Mouse (Mus musculus): ENCODE measurements around the gene Trf. TPM values are rescaled to one million over a fixed set of nuclear protein-coding genes. Genes with fewer than 3 reads are reported as not detected.
A peak's percentile ranks its signal among the peaks of the same experiment; 100 is the strongest.

Trf gene
- polyA plus RNA-seq, 2 experiments = 2,444 to 4,971 TPM

DNA sequence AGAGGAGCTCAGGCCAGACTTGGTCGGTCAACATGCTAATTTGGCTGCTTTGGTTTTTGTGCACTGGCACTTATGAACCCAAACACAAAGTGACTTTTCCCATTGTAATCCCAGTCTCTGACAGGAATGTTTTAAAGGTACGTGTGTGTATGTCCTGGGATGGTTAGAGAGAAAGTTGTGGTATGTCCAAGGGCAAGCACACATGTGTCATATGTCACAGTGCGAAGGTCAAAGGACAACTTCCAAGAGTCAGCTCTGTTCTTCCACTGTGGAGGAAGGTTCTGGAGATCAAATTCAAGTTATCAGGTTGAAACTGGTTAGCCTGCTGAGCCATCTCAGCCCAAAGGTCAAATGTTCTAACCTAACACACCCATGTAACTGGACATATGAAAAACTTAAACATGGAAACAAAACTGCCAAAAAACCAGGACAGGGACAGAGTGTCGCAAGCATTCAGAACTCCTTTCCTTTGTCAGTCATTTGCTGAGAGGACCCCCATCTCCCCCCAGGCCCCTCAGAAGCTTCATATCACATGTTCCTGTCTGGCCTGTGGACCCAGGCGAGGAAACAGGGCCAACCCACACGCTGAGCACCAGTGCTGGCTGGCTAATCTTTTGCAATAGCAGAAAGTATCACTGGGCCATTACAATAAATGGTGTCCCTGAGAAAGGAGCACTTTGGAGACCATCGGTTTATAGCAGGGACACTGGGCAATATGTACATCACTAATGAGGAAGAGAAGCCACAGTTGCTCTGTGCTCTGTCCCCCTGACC is 2.2 kb upstream of the Trf start:
- TF ChIP-seq EP300 (IDR thresholded peaks at IDR 0.05; ENCODE audit: low read depth) = no peak
- TF ChIP-seq CTCF (IDR thresholded peaks at IDR 0.05; ENCODE audit: low read depth) = no peak
- Histone ChIP-seq H3K27me3 (ENCODE audit: control insufficient read depth, insufficient read depth, low read length) (no peaks in the 10 kb centered on the region), H3K9me3 (ENCODE audit: control insufficient read depth, low read length) (no peaks in the 10 kb centered on the region), H3K4me3 (ENCODE audit: insufficient read depth in 1 of 2, low read depth in 2 of 2, low read length in 2 of 2) (no peak overlapping the region), H3K4me1 (replicated peaks; ENCODE audit: control insufficient read depth in 2 of 2, insufficient read depth in 2 of 2, low read length in 1 of 2) (peaks cover 0 to 28% of the 10 kb centered on the region in 2 experiments; a peak in 2 of 4 replicates), H3K36me3 (replicated peaks; ENCODE audit: control insufficient read depth, insufficient read depth, low read depth) (no peaks in the 10 kb centered on the region), H3K4me2 (ENCODE audit: low read depth) (no peak overlapping the region), H3K27ac (no peak overlapping the region), H3K9ac (replicated peaks) (no peak overlapping the region)
- DNase-seq (ENCODE audit: low read depth in 3 of 3, low spot score in 3 of 3) = no peak
- no peak for ATAC-seq (ENCODE audit: insufficient read depth)
- 65% methylated on average over 7 of the region's 7 CpGs for WGBS (ENCODE audit: insufficient replicate concordance)

DNA sequence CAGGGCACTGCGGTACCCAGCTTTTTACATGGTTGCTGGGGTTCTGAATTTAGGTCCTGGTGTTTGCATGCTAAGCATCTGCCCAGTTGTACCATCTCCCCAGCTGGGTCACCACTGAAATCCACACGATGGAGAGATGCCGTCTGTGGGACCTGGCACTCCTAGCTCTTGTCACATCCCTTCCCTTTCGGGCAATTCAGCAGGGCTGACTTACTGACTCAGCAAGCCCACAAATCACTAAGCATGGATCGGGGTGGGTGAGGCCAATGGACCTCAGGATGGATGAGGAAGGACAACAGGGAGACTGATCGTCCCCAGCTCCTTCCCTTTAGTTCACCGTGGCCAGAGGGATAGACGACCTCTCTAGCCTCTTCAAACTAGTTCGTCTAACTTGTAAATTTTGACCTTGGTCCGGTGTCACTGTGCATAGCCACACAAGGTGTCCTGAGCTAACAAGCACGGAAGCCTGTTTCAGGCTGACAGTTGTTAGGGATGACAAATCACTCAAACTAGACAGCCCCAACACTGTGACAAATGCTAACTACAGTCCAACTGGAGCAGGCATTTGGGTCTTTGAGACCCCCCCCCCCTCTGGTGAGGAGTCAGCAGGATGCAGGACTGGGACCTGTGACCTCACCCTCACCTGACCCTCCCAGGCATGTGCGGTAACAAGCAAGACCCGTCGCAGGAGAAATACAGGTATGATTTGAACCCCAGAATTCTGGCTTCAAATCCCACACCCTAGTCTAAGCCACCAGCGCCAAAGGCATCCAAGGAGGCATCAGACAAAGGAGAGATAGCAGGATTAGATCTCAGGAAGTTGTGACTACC is 992 bp downstream of the Trf start:
- H3K4me3 ChIP-seq (ENCODE audit: insufficient read depth in 1 of 2, low read depth in 2 of 2, low read length in 2 of 2) = peak overlapping the region; percentile 39 to 59
- no peaks in the 10 kb centered on the region; the same call in 1 of the 2 replicates for H3K36me3 ChIP-seq (replicated peaks; ENCODE audit: control insufficient read depth, insufficient read depth, low read depth)
- no peaks in the 10 kb centered on the region for H3K27me3 ChIP-seq (ENCODE audit: control insufficient read depth, insufficient read depth, low read length)
- H3K27ac ChIP-seq = no peak overlapping the region; the same call in 1 of the 2 replicates
- peak overlapping the region; percentile 33 for H3K4me2 ChIP-seq (ENCODE audit: low read depth)
- H3K9me3 ChIP-seq (ENCODE audit: control insufficient read depth, low read length) = no peaks in the 10 kb centered on the region
- TF ChIP-seq EP300 (IDR thresholded peaks at IDR 0.05; ENCODE audit: low read depth) = no peak
- no peak for TF ChIP-seq CTCF (IDR thresholded peaks at IDR 0.05; ENCODE audit: low read depth)
- ATAC-seq (ENCODE audit: insufficient read depth) (no peak), DNase-seq (ENCODE audit: low read depth in 3 of 3, low spot score in 3 of 3) (no peak)
- 57% methylated on average over 15 of the region's 15 CpGs for WGBS (ENCODE audit: insufficient replicate concordance)
- H3K9ac ChIP-seq (replicated peaks) = peak overlapping the region; percentile 31
- H3K4me1 ChIP-seq (replicated peaks; ENCODE audit: control insufficient read depth in 2 of 2, insufficient read depth in 2 of 2, low read length in 1 of 2) = peaks cover 0 to 22% of the 10 kb centered on the region in 2 experiments; a peak in 2 of 4 replicates

- peak overlapping the region; percentile 39 to 59 for H3K4me3 ChIP-seq (ENCODE audit: insufficient read depth in 1 of 2, low read depth in 2 of 2, low read length in 2 of 2)
These were observed 1.8 kb downstream of the Trf start for GRCm38 (mm10) chr9:103228370-103229003.

DNA sequence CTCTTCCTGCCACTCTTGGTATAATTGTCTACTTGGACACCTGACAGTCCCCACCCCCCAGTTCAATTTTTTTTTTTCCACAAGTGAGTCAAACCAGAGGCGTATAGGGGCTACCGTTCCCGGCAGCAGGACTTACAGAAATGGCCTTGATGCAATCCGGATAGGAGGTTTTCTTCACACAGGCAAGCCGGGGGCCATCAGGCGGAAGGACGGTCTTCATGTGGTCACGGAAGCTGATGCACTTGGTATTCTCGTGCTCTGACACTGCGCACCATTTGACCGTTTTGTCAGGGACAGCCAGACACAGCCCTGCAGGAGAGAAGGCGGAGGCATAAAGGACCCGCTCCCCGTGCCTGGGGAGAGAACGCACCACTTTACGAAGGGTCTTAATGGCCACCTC is 2.5 kb downstream of the Trf start:
- Histone ChIP-seq H3K36me3 (replicated peaks; ENCODE audit: control insufficient read depth, insufficient read depth, low read depth) (no peaks in the 10 kb centered on the region; the same call in 1 of the 2 replicates), H3K4me1 (replicated peaks; ENCODE audit: control insufficient read depth in 2 of 2, insufficient read depth in 2 of 2, low read length in 1 of 2) (peaks cover 0 to 8% of the 10 kb centered on the region in 2 experiments; a peak in 1 of 4 replicates), H3K9ac (replicated peaks) (peak overlapping the region; percentile 16; the same call in 1 of the 2 replicates), H3K27ac (no peak overlapping the region), H3K4me2 (ENCODE audit: low read depth) (peak overlapping the region; percentile 33), H3K4me3 (ENCODE audit: insufficient read depth in 1 of 2, low read depth in 2 of 2, low read length in 2 of 2) (peak overlapping the region; percentile 39 to 59), H3K27me3 (ENCODE audit: control insufficient read depth, insufficient read depth, low read length) (no peaks in the 10 kb centered on the region), H3K9me3 (ENCODE audit: control insufficient read depth, low read length) (no peaks in the 10 kb centered on the region)
- 75% methylated on average over 16 of the region's 16 CpGs for WGBS (ENCODE audit: insufficient replicate concordance)
- no peak for ATAC-seq (ENCODE audit: insufficient read depth)
- no peak for TF ChIP-seq EP300 (IDR thresholded peaks at IDR 0.05; ENCODE audit: low read depth)
- TF ChIP-seq CTCF (IDR thresholded peaks at IDR 0.05; ENCODE audit: low read depth) = no peak
- no peak for DNase-seq (ENCODE audit: low read depth in 3 of 3, low spot score in 3 of 3)

More at GRCm38 (mm10) chr9:103228370-103229003, 1.8 kb downstream of the Trf start:
- ATAC-seq (ENCODE audit: insufficient read depth) (no peak), DNase-seq (ENCODE audit: low read depth in 3 of 3, low spot score in 3 of 3) (no peak)
- TF ChIP-seq EP300 (IDR thresholded peaks at IDR 0.05; ENCODE audit: low read depth) (no peak), CTCF (IDR thresholded peaks at IDR 0.05; ENCODE audit: low read depth) (no peak)
- H3K27ac ChIP-seq = no peak overlapping the region; the same call in 1 of the 2 replicates
- peak overlapping the region; percentile 33 for H3K4me2 ChIP-seq (ENCODE audit: low read depth)
- peaks cover 0 to 15% of the 10 kb centered on the region in 2 experiments; a peak in 2 of 4 replicates for H3K4me1 ChIP-seq (replicated peaks; ENCODE audit: control insufficient read depth in 2 of 2, insufficient read depth in 2 of 2, low read length in 1 of 2)
- H3K9me3 ChIP-seq (ENCODE audit: control insufficient read depth, low read length) = no peaks in the 10 kb centered on the region
- 64% methylated on average over 13 of the region's 13 CpGs for WGBS (ENCODE audit: insufficient replicate concordance)
- H3K36me3 ChIP-seq (replicated peaks; ENCODE audit: control insufficient read depth, insufficient read depth, low read depth) = no peaks in the 10 kb centered on the region; the same call in 1 of the 2 replicates
- peak overlapping the region; percentile 16 for H3K9ac ChIP-seq (replicated peaks)
- no peaks in the 10 kb centered on the region for H3K27me3 ChIP-seq (ENCODE audit: control insufficient read depth, insufficient read depth, low read length)
